Mouse (Mus musculus) cortical plate, adult 2 months (tissue): ENCODE measurements around the gene H2-DMa.

Source experiments
- CTCF ChIP-seq: fragments of 200-500 bp; IDR thresholded peaks from 2 replicates; pipeline ENCODE4 v1.5.1; 2011; ENCODE audit warnings: mild to moderate bottlenecking, control low read depth, low read length; ENCODE audit not compliant: insufficient read depth; ENCODE audit errors: extremely low read depth
- POLR2A ChIP-seq: fragments of 200-500 bp; IDR thresholded peaks from 2 replicates; pipeline ENCODE4 v1.6.1; 2011; ENCODE audit warnings: mild to moderate bottlenecking, low read length, control low read depth; ENCODE audit not compliant: insufficient read depth; ENCODE audit errors: extremely low read depth

- no peak for TF ChIP-seq CTCF
- no peak for TF ChIP-seq POLR2A
Measured at GRCm38 (mm10) chr17:34083104-34083503, 36.2 kb upstream of the H2-DMa start.
